Mouse (Mus musculus) kidney, adult 11 months (tissue): ENCODE measurements around the gene Tmed4.
"Not testable (repeated sequence)": the region's sequence is repeated elsewhere in the genome, so short reads cannot be mapped to it uniquely, and the experiment has no call there.

Experiments
- DNase-seq: peaks from one replicate; pipeline ENCODE4 v3.0.0; 2022

Tmed4 gene

DNA sequence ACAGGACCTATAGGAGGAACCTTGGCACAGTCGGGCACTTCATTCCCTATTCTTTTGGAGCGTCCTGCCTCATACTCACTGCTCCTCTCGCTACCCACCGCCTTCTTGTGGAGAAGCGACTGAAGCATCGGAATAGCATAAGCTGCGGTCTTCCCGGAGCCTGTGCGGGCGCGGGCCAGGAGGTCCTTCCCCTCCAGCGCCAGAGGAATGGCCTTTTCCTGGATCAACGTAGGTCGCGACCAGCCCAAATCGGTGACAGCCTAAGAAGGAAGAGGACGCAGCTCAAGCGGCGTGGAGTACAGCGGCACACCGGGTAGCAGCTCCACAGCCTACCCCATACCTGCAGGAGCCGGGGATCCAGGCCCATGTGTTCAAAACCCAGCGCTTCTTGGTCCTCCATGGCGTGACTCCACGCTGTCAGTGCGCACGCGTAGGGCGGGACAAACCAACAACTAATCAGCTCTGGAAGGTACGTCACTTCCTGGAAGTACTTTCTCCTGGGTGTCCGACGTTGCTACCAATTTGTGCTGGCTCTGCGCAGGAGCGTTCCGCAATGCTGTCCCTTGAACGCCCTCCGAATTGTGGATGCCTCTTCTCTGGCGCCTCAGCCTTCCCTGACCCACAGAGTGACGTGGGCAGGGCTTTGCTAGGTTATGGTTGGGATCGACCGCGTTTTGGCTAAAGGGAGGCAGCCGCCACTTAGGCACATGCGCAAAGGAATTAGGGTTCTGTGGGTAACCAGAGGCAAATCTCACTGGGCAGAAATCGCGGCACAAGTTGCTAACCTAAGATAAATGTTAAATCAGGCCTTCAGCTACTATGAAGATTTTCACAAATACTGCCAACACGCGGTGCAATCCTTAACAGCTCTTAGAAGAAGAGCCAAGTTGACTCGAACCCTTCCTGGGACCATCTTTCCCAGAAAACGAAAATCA is 7.1 kb downstream of the Tmed4 start, which contains the start of gene Ddx56:
TSS of gene Ddx56 (minus strand) at position 453 of the 935 bp plus-strand sequence.
- peak; percentile 94 for DNase-seq

DNA sequence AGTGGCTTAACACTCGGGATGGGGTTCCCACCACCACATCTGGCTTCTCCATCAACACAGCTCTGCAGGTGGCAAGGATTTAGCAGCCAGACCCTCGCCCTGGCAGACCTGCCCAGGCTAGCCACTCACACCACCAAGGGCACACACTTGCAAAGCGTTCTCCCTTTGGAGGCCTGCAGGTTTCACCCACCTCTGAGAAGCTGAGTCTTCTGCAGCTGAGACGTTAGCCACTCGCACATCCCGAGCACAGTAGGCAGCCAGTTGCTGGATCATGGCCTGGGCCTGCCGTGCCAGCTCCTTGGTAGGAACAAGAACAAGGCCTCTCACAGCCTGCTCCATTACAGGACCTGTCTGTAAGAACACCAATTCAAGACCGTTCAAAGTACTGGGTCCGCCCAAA is 8.0 kb downstream of the Tmed4 start:
- no peak for DNase-seq

GRCm38 (mm10) chr11:6261434-6262082 is 13.1 kb downstream of the Tmed4 start:
- no peak for DNase-seq

DNA sequence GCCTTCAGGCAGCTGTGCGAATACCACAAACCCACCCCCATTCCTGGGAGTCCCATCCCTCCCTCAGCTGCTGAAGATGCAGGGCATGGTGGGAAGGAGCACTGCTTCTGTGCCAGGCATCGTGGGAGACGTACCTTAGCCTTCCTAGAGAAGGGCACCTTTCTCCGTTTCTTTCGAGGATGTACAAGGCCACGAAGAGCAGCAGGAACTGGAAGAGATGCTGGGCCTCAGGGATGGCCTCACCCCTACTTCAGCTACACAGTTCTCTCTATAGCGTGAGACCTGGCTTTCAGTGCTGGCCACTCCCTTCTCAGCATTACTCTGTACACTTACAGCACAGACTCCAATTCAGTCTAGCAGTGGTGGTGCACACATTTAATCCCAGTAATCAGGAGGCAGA is 15.3 kb downstream of the Tmed4 start:
- no peak for DNase-seq

- peak; percentile 44 for DNase-seq
Measured at GRCm38 (mm10) chr11:6256490-6257072, 18.1 kb downstream of the Tmed4 start.

- not testable (repeated sequence) for DNase-seq
Measured at GRCm38 (mm10) chr11:6254602-6255001, 20.1 kb downstream of the Tmed4 start.

- DNase-seq = no peak
Measured at GRCm38 (mm10) chr11:6252824-6253223, 21.8 kb downstream of the Tmed4 start.

- DNase-seq = no peak
Measured at GRCm38 (mm10) chr11:6252248-6252647, 22.4 kb downstream of the Tmed4 start.

GRCm38 (mm10) chr11:6244707-6245106 is 30.0 kb downstream of the Tmed4 start:
- no peak for DNase-seq

- DNase-seq = no peak
Measured at GRCm38 (mm10) chr11:6233025-6233424, 41.6 kb downstream of the Tmed4 start.

- no peak for DNase-seq
Measured at GRCm38 (mm10) chr11:6230012-6230411, 44.7 kb downstream of the Tmed4 start, which contains the start of gene Npc1l1. Gene Npc1l1 (minus strand): TSS chr11:6230143.

GRCm38 (mm10) chr11:6224541-6225229 is 50.0 kb downstream of the Tmed4 start:
- DNase-seq = peak; percentile 9

DNA sequence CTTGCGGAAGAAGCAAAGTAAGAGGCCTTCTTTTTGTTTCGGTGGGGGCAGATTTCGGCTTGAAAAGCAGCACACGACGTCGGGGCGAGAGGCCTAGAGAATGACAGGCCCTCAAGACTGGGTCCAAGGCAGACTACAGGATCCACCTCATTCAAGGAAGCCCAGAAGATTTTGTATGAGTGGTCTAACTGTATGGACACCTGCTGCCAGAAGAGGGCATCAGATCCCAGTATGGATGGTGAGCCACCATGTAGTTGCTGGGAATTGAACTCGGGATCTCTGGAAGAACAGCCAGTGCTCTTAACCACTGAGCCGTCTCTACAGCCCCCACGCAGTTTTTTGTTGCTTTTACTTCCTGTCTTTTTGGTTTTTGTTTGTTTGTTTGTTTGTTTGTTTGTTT is 52.5 kb downstream of the Tmed4 start:
- no peak for DNase-seq
